Mouse (Mus musculus) neural tube, embryonic 13.5 days (tissue): ENCODE data around the gene Pign. TPM values are rescaled to one million over a fixed set of nuclear protein-coding genes. Genes with fewer than 3 reads are reported as not detected.

ENCODE experiments used
- ATAC-seq: fragments of 200-750 bp; cut with Nextera tagmentation; 2 replicates; pipeline ENCODE4 v1.8.0; 2017; ENCODE audit warnings: low read depth, mild to moderate bottlenecking, moderate TSS enrichment, moderate library complexity
- H3K27ac ChIP-seq: fragments of 300-500 bp; sonication (generic); replicated peaks from 2 replicates; pipeline ENCODE4 v1.5.1; 2015; ENCODE audit warnings: moderate library complexity, mild to moderate bottlenecking, inconsistent platforms
- H3K27me3 ChIP-seq: fragments of 300-500 bp; sonication (generic); 2 replicates; pipeline ENCODE4 v1.6.1; 2015; ENCODE audit warnings: mild to moderate bottlenecking, inconsistent platforms
- H3K36me3 ChIP-seq: fragments of 300-500 bp; sonication (generic); 2 replicates; pipeline ENCODE4 v1.6.1; 2015; ENCODE audit warnings: mild to moderate bottlenecking, inconsistent platforms
- H3K4me1 ChIP-seq: fragments of 300-500 bp; sonication (generic); replicated peaks from 2 replicates; pipeline ENCODE4 v1.6.1; 2015; ENCODE audit warnings: inconsistent platforms
- H3K4me2 ChIP-seq: fragments of 300-500 bp; sonication (generic); 2 replicates; pipeline ENCODE4 v1.6.1; 2015; ENCODE audit warnings: inconsistent platforms, mild to moderate bottlenecking, moderate library complexity
- H3K4me3 ChIP-seq: fragments of 300-500 bp; sonication (generic); 2 replicates; pipeline ENCODE4 v1.5.1; 2015; ENCODE audit warnings: mild to moderate bottlenecking, inconsistent platforms
- H3K9ac ChIP-seq: fragments of 300-500 bp; sonication (generic); 2 replicates; pipeline ENCODE4 v1.6.1; 2015; ENCODE audit warnings: moderate library complexity, mild to moderate bottlenecking, inconsistent platforms
- H3K9me3 ChIP-seq: fragments of 300-500 bp; sonication (generic); 2 replicates; pipeline ENCODE4 v1.6.1; 2016; ENCODE audit warnings: inconsistent platforms
- WGBS: fragments of 180-500 bp; shearing (Covaris S2); methylation state at CpG from one replicate; pipeline ENCODE4 v1.1.7; 2015; 5-methylcytosine and 5-hydroxymethylcytosine counted together
- polyA plus RNA-seq: library from polyadenylated mRNA; unstranded; fragments of >200 nt; fragmentation: Nextera tagmentation; extraction: Ambion mirVana; gene quantifications from 2 replicates; pipeline ENCODE4 v1.2.1, GENCODE M21; 2015

Gene Pign
- 7.0 and 8.7 TPM in 2 replicates for polyA plus RNA-seq

GRCm38 (mm10) chr1:105663171-105663961 is at the start of gene Pign, which contains the start of gene Relch:
Gene Pign (minus strand): TSS chr1:105663677.
Gene Relch (plus strand): TSS chr1:105663861.
- no peaks in the 10 kb centered on the region for H3K27me3 ChIP-seq
- H3K9ac ChIP-seq: peak within 1 kb of the TSS; percentile 90
- H3K4me1 ChIP-seq: peaks cover 41% of the 10 kb centered on the region
- no peaks in the 10 kb centered on the region for H3K9me3 ChIP-seq
- peak within 1 kb of the TSS; percentile 83 for H3K27ac ChIP-seq
- peak; percentile 99 for ATAC-seq
- WGBS: under 1% methylated on average over 41 of the region's 41 CpGs
- peak within 1 kb of the TSS; percentile 88 for H3K4me3 ChIP-seq
- H3K36me3 ChIP-seq: peaks cover 4% of the 10 kb centered on the region; the same call in 1 of the 2 replicates
- peak within 1 kb of the TSS; percentile 82 for H3K4me2 ChIP-seq

GRCm38 (mm10) chr1:105712822-105713221 is 49.3 kb upstream of the Pign start:
- peaks cover 29% of the 10 kb centered on the region for H3K36me3 ChIP-seq
- 94% methylated on average over 2 of the region's 2 CpGs for WGBS
- ATAC-seq: no peak

DNA sequence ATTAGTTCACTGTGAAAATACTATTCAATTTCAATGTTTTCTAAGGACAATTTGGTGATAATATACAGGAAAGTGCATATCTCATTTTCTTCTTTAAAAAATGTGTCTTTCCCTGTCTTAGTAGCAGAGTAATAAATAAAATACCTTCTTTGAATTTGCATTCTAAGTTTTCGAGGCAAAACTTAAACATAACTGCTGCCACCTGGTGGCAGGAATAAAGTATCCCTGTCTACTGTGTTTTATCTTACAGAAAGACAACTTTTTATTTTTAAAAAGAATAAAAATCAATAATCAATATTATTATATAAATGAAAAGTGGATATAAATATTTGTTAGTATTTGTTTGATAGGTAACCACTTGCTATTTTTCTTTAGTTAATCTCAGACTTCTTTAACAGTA is 47.8 kb upstream of the Pign start:
- 53% methylated on average over 1 of the region's 1 CpGs for WGBS
- Histone ChIP-seq H3K4me1 (no peaks in the 10 kb centered on the region), H3K4me2 (no peak overlapping the region), H3K36me3 (peaks cover 35% of the 10 kb centered on the region), H3K9me3 (no peaks in the 10 kb centered on the region), H3K9ac (no peak overlapping the region), H3K27ac (no peak overlapping the region), H3K4me3 (no peak overlapping the region), H3K27me3 (no peaks in the 10 kb centered on the region)
- no peak for ATAC-seq

More at GRCm38 (mm10) chr1:105712822-105713221, 49.3 kb upstream of the Pign start:
- Histone ChIP-seq H3K4me1 (no peaks in the 10 kb centered on the region), H3K9ac (no peak overlapping the region), H3K4me2 (no peak overlapping the region), H3K9me3 (no peaks in the 10 kb centered on the region), H3K27ac (no peak overlapping the region), H3K4me3 (no peak overlapping the region), H3K27me3 (no peaks in the 10 kb centered on the region)

GRCm38 (mm10) chr1:105709415-105709814 is 45.9 kb upstream of the Pign start:
- Histone ChIP-seq H3K27me3 (no peaks in the 10 kb centered on the region), H3K9me3 (no peaks in the 10 kb centered on the region), H3K27ac (no peak overlapping the region), H3K9ac (no peak overlapping the region), H3K4me1 (no peaks in the 10 kb centered on the region), H3K4me2 (no peak overlapping the region), H3K4me3 (no peak overlapping the region), H3K36me3 (peaks cover 32% of the 10 kb centered on the region)
- WGBS: 86% methylated on average over 2 of the region's 2 CpGs
- no peak for ATAC-seq

- Histone ChIP-seq H3K4me2 (no peak overlapping the region), H3K27ac (no peak overlapping the region), H3K27me3 (no peaks in the 10 kb centered on the region), H3K9me3 (no peaks in the 10 kb centered on the region), H3K4me3 (no peak overlapping the region), H3K36me3 (peaks cover 14% of the 10 kb centered on the region), H3K9ac (no peak overlapping the region), H3K4me1 (no peaks in the 10 kb centered on the region)
- ATAC-seq: no peak
- WGBS: 91% methylated on average over 4 of the region's 4 CpGs
These were observed 37.6 kb upstream of the Pign start for GRCm38 (mm10) chr1:105700984-105701530.

GRCm38 (mm10) chr1:105695581-105695980 is 32.1 kb upstream of the Pign start:
- Histone ChIP-seq H3K4me3 (no peak overlapping the region), H3K27me3 (no peaks in the 10 kb centered on the region), H3K36me3 (peaks cover 11% of the 10 kb centered on the region; the same call in 1 of the 2 replicates), H3K9ac (no peak overlapping the region), H3K4me2 (no peak overlapping the region), H3K4me1 (no peaks in the 10 kb centered on the region), H3K9me3 (no peaks in the 10 kb centered on the region), H3K27ac (no peak overlapping the region)
- no peak for ATAC-seq
- 87% methylated on average over 2 of the region's 2 CpGs for WGBS

DNA sequence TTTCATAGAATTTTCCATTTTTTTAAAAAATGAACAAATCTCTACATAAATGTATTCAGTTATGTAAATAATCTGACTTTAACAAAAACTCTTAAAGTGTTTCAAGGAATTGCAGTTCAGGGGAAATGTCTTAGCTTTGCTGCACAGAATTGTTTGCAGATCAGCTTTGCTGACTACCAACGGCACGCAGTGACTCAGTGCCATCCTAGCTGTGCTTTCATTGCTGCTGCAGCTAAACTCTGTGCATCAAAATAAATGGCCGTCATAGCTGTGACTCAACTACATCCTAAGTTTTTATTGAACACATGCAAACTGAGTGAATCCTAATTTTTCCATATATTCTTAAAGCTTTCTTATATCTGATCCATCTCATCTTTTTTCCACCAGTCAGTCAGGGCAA is 22.0 kb upstream of the Pign start:
- no peak overlapping the region for H3K27ac ChIP-seq
- no peak overlapping the region for H3K4me2 ChIP-seq
- no peaks in the 10 kb centered on the region for H3K27me3 ChIP-seq
- no peaks in the 10 kb centered on the region for H3K9me3 ChIP-seq
- 90% methylated on average over 3 of the region's 3 CpGs for WGBS
- ATAC-seq: no peak
- no peak overlapping the region for H3K9ac ChIP-seq
- no peak overlapping the region for H3K4me3 ChIP-seq
- 0 out of 2 replicates have a peak, but pooled peaks cover 4% of the 10 kb centered on the region for H3K36me3 ChIP-seq
- H3K4me1 ChIP-seq: no peaks in the 10 kb centered on the region

- Histone ChIP-seq H3K9me3 (no peaks in the 10 kb centered on the region), H3K4me3 (no peak overlapping the region), H3K27ac (no peak overlapping the region), H3K9ac (no peak overlapping the region), H3K4me1 (no peaks in the 10 kb centered on the region), H3K27me3 (no peaks in the 10 kb centered on the region), H3K36me3 (peaks cover 6% of the 10 kb centered on the region), H3K4me2 (no peak overlapping the region)
- ATAC-seq: no peak
- 89% methylated on average over 1 of the region's 1 CpGs for WGBS
These were observed 17.1 kb upstream of the Pign start for GRCm38 (mm10) chr1:105680587-105680986.

- Histone ChIP-seq H3K9me3 (no peaks in the 10 kb centered on the region), H3K4me1 (no peaks in the 10 kb centered on the region), H3K27ac (no peak overlapping the region), H3K4me2 (no peak overlapping the region), H3K36me3 (peaks cover 6% of the 10 kb centered on the region), H3K4me3 (no peak overlapping the region), H3K27me3 (no peaks in the 10 kb centered on the region), H3K9ac (no peak overlapping the region)
- WGBS: 96% methylated on average over 2 of the region's 2 CpGs
- ATAC-seq: no peak
These were observed 11.3 kb upstream of the Pign start for GRCm38 (mm10) chr1:105674763-105675162.

- peaks cover 35% of the 10 kb centered on the region for H3K4me1 ChIP-seq
- no peak overlapping the region for H3K9ac ChIP-seq
- no peaks in the 10 kb centered on the region for H3K27me3 ChIP-seq
- H3K27ac ChIP-seq: no peak overlapping the region
- no peak for ATAC-seq
- H3K9me3 ChIP-seq: no peaks in the 10 kb centered on the region
- peaks cover 4% of the 10 kb centered on the region; the same call in 1 of the 2 replicates for H3K36me3 ChIP-seq
- no peak overlapping the region for H3K4me3 ChIP-seq
- H3K4me2 ChIP-seq: no peak overlapping the region
These were observed 6.2 kb upstream of the Pign start for GRCm38 (mm10) chr1:105669700-105670099.

DNA sequence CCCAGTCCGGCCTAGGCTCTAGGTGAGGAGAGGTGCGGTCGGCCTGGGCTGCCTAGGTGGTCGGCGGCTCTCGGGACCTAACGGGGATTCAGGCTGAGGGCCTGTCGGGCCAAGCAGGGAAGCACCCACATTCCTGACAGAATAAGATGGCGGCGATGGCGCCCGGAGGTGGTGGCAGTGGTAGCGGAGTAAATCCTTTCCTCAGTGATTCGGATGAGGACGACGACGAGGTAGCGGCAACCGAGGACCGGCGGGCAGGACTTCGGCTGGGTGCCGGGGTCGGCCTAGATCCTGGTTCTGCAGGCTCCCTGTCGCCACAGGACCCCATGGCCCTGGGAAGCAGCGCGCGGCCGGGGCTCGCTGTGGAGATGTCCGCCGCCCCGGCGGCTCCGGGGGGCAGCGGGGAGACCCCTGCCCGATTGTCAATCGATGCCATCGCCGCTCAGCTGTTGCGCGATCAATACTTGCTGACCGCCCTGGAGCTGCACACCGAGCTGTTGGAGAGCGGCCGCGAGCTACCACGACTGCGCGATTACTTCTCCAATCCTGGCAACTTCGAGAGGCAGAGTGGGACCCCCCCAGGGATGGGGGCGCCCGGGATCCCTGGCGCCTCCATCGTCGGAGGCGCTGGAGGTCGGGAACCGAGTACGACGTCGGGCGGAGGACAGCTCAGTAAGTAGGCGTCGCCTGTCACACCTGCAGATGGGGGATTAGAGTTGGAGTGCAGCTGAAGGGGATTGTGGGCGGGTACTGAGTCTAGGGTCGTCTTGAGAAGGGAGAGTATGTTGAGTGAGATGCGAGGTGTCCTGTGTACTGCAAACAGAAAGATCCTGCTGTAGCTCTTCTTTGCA is 710 bp upstream of the Pign start:
- peak overlapping the region; percentile 90 for H3K9ac ChIP-seq
- no peaks in the 10 kb centered on the region for H3K27me3 ChIP-seq
- peak overlapping the region; percentile 83 for H3K27ac ChIP-seq
- ATAC-seq: peak; percentile 62
- peaks cover 4% of the 10 kb centered on the region; the same call in 1 of the 2 replicates for H3K36me3 ChIP-seq
- WGBS: under 1% methylated on average over 68 of the region's 68 CpGs
- peak overlapping the region; percentile 82 for H3K4me2 ChIP-seq
- H3K4me3 ChIP-seq: peak overlapping the region; percentile 88
- peaks cover 46% of the 10 kb centered on the region for H3K4me1 ChIP-seq
- no peaks in the 10 kb centered on the region for H3K9me3 ChIP-seq

DNA sequence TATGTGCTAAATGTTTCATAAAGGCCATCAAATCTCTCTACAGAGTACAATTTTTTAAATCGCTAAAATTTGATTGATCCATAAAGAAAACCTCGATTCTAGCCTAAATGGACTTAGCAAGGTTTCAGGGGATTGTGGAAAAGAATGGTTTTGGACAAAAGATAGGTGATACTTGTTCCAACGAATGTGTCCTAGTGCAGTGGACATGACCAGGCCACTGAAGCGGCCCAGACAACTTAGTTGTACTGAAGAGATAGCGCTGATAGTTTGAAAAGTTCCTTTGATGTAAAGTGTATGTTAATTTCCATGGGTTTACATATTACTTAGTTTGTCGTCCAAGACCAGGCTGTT is 682 bp downstream of the Pign start:
- Histone ChIP-seq H3K4me1 (peaks cover 40% of the 10 kb centered on the region), H3K9me3 (no peaks in the 10 kb centered on the region), H3K4me3 (peak overlapping the region; percentile 88), H3K36me3 (peaks cover 4% of the 10 kb centered on the region; the same call in 1 of the 2 replicates), H3K27ac (peak overlapping the region; percentile 76), H3K27me3 (no peaks in the 10 kb centered on the region), H3K9ac (peak overlapping the region; percentile 81), H3K4me2 (peak overlapping the region; percentile 74)
- 10% methylated on average over 6 of the region's 6 CpGs for whole genome bisulfite sequencing
- ATAC-seq: no peak
